Mouse (Mus musculus) adrenal gland, postnatal 25 days (tissue): ENCODE data around the gene Fam213a. TPM values are rescaled to one million over a fixed set of nuclear protein-coding genes. Genes with fewer than 3 reads are reported as not detected.

Source experiments
- total RNA-seq: library from RNA; stranded (reverse); gene quantifications from 2 replicates; pipeline ENCODE4 v1.2.3, GENCODE M21; 2021

The Fam213a gene
- total RNA-seq, 1 experiment from 2014 or later = 58.3 TPM

Other genes starting within 250 kb of the Fam213a start
- gene Sh2d4b, start 120.5 kb downstream of the Fam213a start, total RNA-seq = 1.4 and 1.5 TPM in 2 replicates
- gene Tspan14, start 47.0 kb downstream of the Fam213a start, total RNA-seq = 24.7 and 31.1 TPM in 2 replicates
- 0.94 TPM in 1 of 2 replicates, not detected in the other for gene Dydc2, start 55.4 kb upstream of the Fam213a start, total RNA-seq
- gene Dydc1, start 59.1 kb upstream of the Fam213a start, total RNA-seq = not detected in 2 replicates
- gene Mat1a, start 91.2 kb upstream of the Fam213a start, total RNA-seq = 14.0 TPM in 1 of 2 replicates, not detected in the other
- 0.79 TPM in 1 of 2 replicates, not detected in the other for gene Sftpa1, start 118.0 kb upstream of the Fam213a start, total RNA-seq
- 1.1 TPM in 1 of 2 replicates, not detected in the other for gene Mbl1, start 137.7 kb upstream of the Fam213a start, total RNA-seq
- not detected in 2 replicates for gene Sftpd, start 171.4 kb upstream of the Fam213a start, total RNA-seq